Mouse (Mus musculus) activated CD4-positive, CD25-positive, alpha-beta regulatory T cell, adult 4 months (primary cell): ENCODE data around the gene Bcar3. TPM values are rescaled to one million over a fixed set of nuclear protein-coding genes. Genes with fewer than 3 reads are reported as not detected.

Source experiments
- ATAC-seq: one replicate; pipeline ENCODE4 v1.8.0; 2017
- polyA plus RNA-seq, 2 experiments: library from polyadenylated mRNA; unstranded; fragments of 100-300 nt; shearing (Covaris generic); gene quantifications; one replicate each; pipeline ENCODE4 v1.2.1; 2017

The Bcar3 gene
- polyA plus RNA-seq, 2 experiments from 2014 or later, result 0.61 to 0.70 TPM

- ATAC-seq, result no peak
Measured at GRCm38 (mm10) chr3:122458743-122459142, 164.8 kb downstream of the Bcar3 start.

- ATAC-seq, result no peak
Measured at GRCm38 (mm10) chr3:122460848-122461511, 167.0 kb downstream of the Bcar3 start.

- ATAC-seq, result no peak
Measured at GRCm38 (mm10) chr3:122461512-122461881, 167.6 kb downstream of the Bcar3 start.

GRCm38 (mm10) chr3:122461932-122462871, 168.3 kb downstream of the Bcar3 start:
- no peak for ATAC-seq

GRCm38 (mm10) chr3:122463166-122463565, 169.2 kb downstream of the Bcar3 start:
- no peak for ATAC-seq

- ATAC-seq, result peak; percentile 60
Measured at GRCm38 (mm10) chr3:122466100-122466730, 172.3 kb downstream of the Bcar3 start.

GRCm38 (mm10) chr3:122467977-122468376, 174.0 kb downstream of the Bcar3 start:
- ATAC-seq, result peak; percentile 55

GRCm38 (mm10) chr3:122470326-122471016, 176.5 kb downstream of the Bcar3 start:
- ATAC-seq, result no peak

- no peak for ATAC-seq
Measured at GRCm38 (mm10) chr3:122471017-122471721, 177.2 kb downstream of the Bcar3 start.

GRCm38 (mm10) chr3:122472412-122472811, 178.5 kb downstream of the Bcar3 start:
- ATAC-seq, result no peak

- no peak for ATAC-seq
Measured at GRCm38 (mm10) chr3:122473523-122474034, 179.6 kb downstream of the Bcar3 start.

GRCm38 (mm10) chr3:122474067-122474466, 180.1 kb downstream of the Bcar3 start:
- ATAC-seq, result peak; percentile 100

GRCm38 (mm10) chr3:122474796-122475195, 180.9 kb downstream of the Bcar3 start:
- ATAC-seq, result no peak

- ATAC-seq, result no peak
Measured at GRCm38 (mm10) chr3:122475735-122476134, 181.8 kb downstream of the Bcar3 start.

GRCm38 (mm10) chr3:122476656-122477055, 182.7 kb downstream of the Bcar3 start:
- ATAC-seq, result no peak

GRCm38 (mm10) chr3:122477541-122477940, 183.6 kb downstream of the Bcar3 start:
- ATAC-seq, result no peak

- ATAC-seq, result no peak
Measured at GRCm38 (mm10) chr3:122478735-122479134, 184.8 kb downstream of the Bcar3 start.

GRCm38 (mm10) chr3:122480065-122480675, 186.2 kb downstream of the Bcar3 start:
- ATAC-seq, result no peak

- ATAC-seq, result no peak
Measured at GRCm38 (mm10) chr3:122480986-122481385, 187.1 kb downstream of the Bcar3 start.

GRCm38 (mm10) chr3:122481891-122482739, 188.2 kb downstream of the Bcar3 start:
- ATAC-seq, result no peak
